Mouse (Mus musculus) left cerebral cortex, postnatal 10 days (tissue): Measurements from ENCODE around the gene Tmed2. TPM values are rescaled to one million over a fixed set of nuclear protein-coding genes. Genes with fewer than 3 reads are reported as not detected.
"Not testable (repeated sequence)": the region's sequence is repeated elsewhere in the genome, so short reads cannot be mapped to it uniquely, and the experiment has no call there.

ENCODE experiments used
- DNase-seq, 2 experiments: peaks; one replicate each; pipeline ENCODE4 v3.0.0; 2021 to 2022; ENCODE audit warnings: low spot score in 2 of 2, mixed read lengths in 1 of 2; ENCODE audit errors: extremely low spot score in 1 of 2
- intact Hi-C: fragments of 180-260 bp; cut with DNase I; formaldehyde crosslinking; loops from one replicate; pipeline ENCODE4 v1.15.1; 2025
- total RNA-seq, 2 experiments: library from RNA; stranded (reverse); gene quantifications; 2 replicates each; pipeline ENCODE4 v1.2.3; 2021

The Tmed2 gene
- total RNA-seq, 2 experiments from 2014 or later: 102 to 110 TPM

DNA sequence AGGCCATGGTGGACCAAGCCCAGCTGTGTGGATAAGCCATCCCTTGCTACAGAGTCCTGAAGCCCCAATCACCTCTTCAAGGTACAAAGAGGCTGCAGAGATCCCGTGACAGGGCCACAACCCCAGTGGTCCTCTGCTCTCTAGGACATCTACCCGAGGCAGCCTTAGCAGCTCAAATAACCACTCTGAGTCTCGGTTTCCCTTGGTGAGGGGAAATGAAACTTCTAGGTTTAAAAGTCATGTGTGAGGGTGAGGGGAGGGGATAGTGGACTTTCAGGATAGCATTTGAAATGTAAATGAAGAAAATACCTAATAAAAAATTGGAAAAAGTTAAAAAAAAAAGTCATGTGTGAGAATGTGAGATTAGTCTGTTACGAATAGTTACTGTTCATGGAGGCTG is 18.9 kb upstream of the Tmed2 start:
- intact Hi-C loops: no loop called here
- no peak for DNase-seq

DNA sequence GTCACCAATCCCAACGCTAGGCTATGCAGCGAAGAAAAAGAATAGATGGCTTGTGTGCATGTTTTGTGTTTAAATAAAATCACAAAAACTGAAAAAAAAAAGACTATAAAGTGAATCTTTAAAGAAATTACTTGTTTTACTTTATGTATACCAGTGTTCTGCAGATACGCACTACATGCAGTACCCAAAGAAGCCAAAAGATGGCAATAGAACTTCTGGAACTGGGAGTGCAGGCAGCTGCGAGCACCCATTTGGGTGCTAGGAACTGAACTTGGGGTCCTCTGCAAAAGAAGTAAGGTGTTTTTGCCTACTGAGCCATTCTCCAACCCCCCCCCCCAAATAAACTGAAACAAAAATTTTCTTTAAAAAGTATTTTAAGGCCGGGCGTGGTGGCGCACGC is 17.5 kb upstream of the Tmed2 start:
- intact Hi-C loops: no loop called here
- DNase-seq: no peak

DNA sequence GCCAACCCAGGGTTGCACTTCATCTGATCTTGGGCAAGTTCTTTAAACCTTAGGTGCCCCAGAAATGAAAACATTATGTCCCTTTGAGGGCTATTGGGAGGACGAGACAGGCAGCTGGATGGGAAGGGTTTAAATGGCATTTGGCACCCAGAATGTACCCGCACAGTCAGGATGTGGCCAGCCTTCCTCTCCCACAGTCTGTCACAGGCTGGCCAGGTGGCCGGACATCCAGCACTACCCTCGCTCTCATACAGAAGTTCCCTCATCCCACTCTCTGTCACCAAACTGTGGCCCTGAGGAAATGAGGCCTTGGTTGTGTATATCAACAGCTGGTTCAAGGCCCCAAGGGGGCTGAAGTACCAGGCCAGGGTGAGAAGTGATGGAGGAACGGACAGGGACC is 15.6 kb upstream of the Tmed2 start:
- no peak for DNase-seq
- intact Hi-C loops: no loop called here

DNA sequence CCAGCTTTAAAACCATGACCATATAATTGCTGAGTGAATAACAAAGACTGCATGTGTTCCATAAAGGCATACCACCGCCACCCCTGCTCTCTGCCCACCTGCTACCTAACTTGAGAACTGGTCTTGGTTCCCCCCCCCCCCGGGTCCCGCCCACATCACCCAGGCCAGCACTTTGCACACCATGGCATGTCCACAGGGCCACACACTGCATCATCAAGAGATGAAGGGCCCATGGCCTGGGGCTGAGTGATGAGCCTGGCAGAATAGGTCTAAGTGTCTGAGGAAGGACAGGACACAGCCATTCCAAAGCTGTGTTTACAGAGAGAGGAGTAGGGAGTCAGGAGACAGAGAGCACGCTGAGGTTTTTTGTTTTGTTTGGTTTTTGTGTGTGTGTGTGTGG is 12.1 kb upstream of the Tmed2 start:
- DNase-seq: no peak
- intact Hi-C loops: no loop called here

DNA sequence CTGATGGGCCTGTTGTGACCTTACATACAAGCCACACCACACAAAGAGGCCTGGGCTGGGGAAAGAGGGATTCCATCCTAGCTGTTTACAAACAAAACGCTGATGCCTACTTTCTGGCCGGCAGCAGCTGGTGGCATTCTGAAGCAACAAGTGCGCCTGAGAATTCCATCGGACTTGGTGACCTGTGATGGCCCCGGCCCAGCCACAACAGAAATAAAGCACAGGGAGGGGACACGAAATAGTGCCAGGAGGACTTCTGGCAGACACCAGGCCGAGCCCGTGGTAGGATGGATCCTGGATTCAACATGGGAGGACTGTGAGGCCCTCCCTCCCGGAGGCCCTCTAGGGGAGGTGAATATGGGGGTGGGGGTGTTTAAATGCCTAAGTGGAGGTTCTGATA is 11.7 kb upstream of the Tmed2 start:
- intact Hi-C loops: no loop called here
- DNase-seq: no peak

DNA sequence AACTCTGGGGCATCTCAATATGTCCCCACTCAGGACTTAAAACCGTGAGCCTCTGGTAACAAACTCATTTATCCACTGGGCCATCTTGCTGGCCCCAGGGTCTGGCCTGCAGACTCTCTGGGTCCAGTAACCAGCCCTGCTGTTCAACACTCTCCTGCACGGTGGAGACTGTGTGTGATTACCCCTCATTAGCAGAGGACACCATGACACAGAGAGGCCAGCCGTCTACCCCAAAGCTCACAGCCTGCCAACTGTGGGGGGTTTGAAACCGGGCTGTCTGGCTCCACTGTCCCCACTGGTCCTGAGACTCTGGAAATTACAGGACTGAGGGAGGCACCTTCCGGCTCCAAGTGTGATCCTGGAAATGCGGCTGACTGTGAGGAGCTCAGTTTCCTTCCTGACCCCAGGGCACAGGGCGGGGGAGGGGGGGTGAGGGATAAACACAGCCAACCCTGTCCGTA is 11.3 kb upstream of the Tmed2 start:
- peak in 1 of 2 experiments; percentile 63 for DNase-seq
- intact Hi-C loops: no loop called here

DNA sequence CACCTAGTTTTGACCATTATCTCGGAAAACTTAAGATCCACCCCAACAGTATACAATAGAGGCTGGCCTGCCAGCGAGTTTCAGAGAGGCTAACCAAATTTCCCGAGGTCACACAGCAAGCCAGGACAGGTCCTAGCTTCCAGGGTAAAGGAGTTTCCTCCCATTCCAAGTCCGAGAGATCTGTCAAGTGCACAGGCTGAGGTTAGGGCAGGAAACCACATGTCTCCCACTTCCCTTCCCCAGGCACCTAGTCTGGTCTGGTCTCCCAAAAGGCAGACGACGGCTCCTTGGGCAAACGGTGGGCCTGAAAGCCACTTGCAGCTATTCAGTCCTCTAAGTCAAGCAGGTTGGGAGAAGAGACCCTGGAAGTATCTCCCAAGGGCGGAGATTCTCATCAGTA is 10.8 kb upstream of the Tmed2 start:
- no peak for DNase-seq
- intact Hi-C loops: loop anchor here (5.0 kb wide), 1 partner anchor 42 kb away; no protein-coding TSS in a partner anchor

DNA sequence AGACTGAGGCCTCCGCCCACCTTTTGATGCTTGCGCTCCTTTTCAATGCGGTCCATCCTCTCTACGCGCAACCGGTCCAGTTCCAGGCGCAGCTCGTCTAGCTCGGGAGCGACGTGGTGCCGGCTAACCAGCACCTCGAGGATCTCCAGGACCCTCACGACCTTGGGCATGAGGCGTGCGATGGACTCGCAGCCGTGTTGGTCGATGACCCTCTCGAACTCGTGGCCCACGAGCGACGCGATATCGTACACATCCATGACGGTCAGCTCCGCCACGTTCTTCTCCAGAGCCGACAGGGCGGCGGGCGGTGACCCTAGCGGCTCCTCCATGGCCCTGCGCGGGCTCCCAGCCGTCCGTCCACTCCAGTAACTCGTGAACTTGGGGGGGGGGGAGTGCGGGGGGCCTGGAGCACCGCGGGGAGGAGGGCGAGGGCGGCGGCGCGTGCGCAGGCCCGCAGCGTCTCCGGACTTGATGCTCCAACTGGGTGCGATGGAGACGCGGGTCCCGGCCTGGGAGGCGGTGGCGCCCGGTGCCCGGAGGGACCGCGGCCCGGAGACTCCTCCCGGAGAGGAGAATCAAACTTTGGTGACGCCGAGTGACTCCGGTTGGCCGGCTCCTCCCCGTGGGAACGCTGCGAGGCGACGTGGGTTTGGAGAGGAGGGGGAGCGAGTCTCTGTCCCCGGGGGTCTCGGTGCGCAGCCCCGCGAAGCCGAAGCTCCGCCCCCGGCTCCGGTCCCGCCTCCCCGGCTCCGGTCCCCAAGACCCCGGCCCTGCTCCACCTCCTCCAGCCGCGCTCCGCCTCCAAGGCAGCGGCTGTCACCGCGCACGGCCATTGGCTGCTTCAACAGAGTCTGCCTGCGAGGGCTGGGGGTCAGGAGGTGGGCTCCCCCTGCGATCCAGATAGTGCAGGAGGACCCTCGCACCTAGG is 9.6 kb upstream of the Tmed2 start, which contains the start of gene Rilpl1:
Gene Rilpl1 (minus strand): TSS at position 737 of the 928 bp plus-strand sequence.
- intact Hi-C loops: loop anchor here (5.0 kb wide), 1 partner anchor 44 kb away; no protein-coding TSS in a partner anchor

DNA sequence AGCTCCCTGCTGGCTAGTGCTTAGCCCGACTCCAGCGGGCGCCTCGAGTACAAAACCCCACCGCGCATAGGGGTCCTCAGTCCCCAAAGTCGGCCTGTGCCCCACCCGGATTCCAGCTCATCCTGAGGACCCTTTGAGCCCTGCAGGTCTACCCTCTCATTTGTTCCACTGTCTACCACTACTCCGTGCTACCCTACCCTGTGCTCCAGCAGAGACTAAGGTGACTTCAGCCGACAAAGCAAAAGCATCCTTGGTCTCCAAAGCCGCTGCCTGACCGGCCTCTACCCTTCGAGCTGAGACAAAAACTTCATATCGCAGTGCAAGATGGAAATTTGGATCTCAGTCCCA is 8.9 kb upstream of the Tmed2 start:
- DNase-seq: no peak
- intact Hi-C loops: loop anchor here (5.0 kb wide), 1 partner anchor 44 kb away; no protein-coding TSS in a partner anchor

More for the DNA sequence above, 9.6 kb upstream of the Tmed2 start, which contains the start of gene Rilpl1:
- DNase-seq: peak; percentile 73 to 94

DNA sequence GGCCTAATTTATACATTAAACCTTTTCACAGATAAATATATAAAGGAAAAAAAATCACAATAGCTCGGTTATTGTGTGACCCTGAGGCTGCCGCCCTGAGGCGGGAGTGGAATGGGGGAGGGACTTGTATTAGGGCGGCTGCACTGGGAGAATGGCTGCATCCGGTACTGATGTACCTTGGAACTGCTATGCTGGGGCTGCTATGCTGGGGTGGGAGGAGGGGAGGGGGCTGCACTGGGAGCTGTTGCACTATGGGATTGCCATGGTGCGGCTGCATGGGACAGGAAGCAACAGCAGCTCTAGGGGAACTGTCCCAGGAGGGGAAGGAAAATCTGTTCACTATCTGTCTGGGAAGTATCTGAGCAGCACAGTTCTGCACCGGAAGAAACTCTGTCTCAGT is 8.0 kb upstream of the Tmed2 start:
- intact Hi-C loops: loop anchor here (5.0 kb wide), 1 partner anchor 45 kb away; no protein-coding TSS in a partner anchor
- peak in 1 of 2 experiments; percentile 45 for DNase-seq

DNA sequence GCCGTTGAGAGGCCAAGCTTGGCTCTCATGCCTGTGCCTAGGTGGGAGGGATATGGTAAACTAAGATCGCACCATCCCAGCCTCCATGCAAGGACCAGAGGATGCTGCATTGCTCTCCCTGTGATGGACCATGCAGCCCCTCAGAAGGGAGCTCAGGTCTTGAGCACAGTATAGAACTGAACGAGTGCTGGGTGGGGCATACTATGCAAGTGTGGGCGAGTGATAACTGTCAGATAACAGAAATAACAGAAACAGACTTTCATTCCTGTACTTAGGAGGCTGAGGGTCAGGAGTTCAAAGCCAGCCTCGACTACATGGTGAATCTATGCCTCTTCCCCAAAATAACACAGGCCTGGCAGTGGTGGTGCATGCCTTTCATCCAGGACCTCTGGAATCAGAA is 5.5 kb upstream of the Tmed2 start:
- intact Hi-C loops: loop anchor here (5.0 kb wide), 1 partner anchor 98 kb away; the partner anchor contains the start of gene Kmt5a

DNA sequence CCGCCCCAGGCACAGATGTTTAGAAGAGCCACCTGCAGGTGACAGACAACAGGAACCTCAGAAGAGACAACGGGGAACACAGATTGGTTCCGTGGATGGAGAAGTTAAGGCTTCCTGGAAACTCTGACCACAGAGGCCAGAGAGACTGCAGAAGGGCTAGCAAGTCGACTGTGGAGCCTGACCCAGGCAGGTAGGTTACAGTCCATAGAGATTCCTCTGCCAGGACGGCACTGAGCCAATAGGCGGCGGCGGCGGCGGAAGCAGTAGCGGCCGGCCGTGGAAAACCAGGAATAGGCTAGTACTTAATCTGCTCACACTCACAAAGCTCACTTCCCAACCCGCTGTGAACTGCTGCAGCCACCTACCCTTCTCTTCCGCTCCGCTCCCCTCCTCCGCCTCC is 3.7 kb upstream of the Tmed2 start:
- intact Hi-C loops: loop anchor here (5.0 kb wide), 1 partner anchor 99 kb away; the partner anchor contains the start of gene Kmt5a
- DNase-seq: peak in 1 of 2 experiments; percentile 68

More for the DNA sequence above, 5.5 kb upstream of the Tmed2 start:
- no peak for DNase-seq

DNA sequence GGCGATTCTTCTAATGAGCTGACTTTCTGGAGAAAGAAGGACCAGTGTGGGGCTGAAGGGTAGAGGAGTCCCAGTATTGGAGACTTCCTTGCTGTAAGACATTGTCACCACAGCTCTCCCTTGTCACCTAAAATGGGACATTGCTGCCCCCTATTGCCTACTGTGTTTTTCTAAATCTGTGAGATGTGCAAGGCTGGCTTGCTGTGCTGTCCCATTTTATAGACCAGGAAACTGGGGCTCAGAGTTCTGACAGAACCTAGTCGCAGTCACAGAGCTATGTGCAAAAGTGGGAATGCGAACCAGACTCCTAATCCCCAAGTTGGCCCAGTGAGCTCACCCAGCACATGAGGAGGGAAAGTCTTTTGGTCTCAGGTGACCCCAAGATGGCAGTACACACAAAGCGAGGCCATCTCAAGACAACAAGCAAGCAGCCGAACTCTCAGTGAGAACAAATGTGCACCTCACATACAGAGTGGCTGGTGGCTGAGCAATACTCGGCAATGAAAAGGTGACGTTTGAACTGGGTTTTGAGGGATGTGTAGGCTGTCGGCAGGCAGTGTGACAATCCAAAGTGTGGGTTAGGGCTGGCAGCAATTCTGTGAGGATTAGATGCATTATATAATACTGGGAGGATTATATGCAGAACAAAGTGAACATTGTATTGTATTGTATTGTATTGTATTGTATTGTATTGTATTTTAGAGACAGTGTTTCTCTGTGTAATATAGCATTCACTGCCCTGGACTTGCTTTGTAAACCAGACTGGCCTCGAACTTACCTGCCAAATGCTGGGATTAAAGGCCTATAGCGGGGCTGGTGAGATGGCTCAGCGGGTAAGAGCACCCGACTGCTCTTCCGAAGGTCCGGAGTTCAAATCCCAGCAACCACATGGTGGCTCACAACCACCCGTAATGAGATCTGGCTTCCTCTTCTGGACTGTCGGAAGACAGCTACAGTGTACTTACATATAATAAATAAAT is 1.4 kb upstream of the Tmed2 start:
- peak; percentile 56 to 66 for DNase-seq

DNA sequence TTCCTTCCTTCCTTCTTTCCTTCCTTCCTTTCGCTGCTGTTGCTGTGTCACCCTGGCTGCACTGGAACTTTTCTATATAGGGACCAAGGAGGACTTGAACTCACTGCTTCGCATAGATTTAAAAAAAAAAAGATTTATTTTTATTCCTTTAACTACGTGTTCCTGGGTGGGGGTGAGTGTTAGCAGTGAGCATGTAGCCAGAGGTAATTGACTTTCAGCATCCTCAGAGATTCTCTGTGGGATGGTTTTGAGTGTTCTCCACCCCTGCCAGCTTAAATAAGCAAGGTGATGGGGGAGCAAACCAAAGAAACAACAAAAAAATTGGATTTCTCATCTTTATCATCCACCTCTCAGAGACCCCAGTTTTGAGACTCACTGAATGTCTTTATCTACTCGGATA is 590 bp upstream of the Tmed2 start:
- no peak for DNase-seq
- intact Hi-C loops: loop anchor here (5.0 kb wide), 1 partner anchor 103 kb away; the partner anchor contains the start of gene Kmt5a

More for the DNA sequence above, 1.4 kb upstream of the Tmed2 start:
- intact Hi-C loops: loop anchor here (5.0 kb wide), 1 partner anchor 102 kb away; the partner anchor contains the start of gene Kmt5a

DNA sequence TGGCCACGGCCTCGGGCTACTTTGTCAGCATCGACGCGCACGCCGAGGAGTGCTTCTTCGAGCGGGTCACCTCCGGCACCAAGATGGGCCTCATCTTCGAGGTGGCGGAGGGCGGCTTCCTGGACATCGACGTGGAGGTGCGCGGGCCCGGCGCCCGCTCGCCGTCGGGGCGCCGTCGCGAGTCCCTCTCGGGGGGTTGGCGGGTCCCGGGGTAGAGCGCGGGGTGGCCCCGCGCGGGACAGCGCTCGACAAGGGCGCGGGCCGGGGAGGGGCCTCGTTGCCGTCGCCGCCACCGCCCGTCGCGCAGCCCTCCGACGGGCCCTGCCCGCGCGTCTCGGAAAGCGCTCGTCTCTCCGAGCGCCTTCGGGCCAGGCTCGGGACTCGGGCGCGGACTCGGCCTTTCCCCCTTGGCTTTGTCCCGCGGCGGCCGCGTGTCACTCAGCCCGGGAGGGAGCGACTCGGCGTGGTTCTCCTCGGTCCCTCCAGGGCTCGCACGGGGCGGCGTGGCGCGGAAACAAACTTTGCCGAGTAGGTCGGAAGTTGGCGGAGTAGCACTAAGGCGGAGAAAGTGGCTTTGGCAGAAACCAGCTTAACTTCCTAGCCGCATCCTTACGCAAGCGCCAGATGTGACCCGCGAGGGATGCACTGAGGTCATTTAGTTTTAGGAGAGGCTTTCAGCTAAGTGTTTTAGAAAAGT is 558 bp downstream of the Tmed2 start:
- peak in 1 of 2 experiments; percentile 84 for DNase-seq
- intact Hi-C loops: no loop called here

DNA sequence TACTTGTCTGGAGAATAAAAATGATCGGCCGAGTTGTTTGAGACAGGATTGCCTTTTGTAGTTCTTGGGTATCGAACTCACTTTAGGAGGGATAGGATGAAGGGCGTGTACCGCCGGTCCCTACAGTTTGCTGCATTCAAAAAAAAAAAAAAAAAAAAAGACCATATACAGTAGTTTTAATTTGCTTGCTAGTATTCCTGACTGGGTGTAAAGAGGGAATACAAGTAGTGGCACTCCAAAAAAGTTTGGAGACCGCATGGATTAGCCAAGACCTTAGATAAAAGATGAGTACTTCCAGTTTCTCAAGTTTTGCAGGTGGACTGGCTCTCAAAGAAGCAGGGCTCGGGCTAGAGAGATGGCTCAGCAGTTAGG is 1.1 kb downstream of the Tmed2 start:
- intact Hi-C loops: no loop called here
- no peak for DNase-seq

DNA sequence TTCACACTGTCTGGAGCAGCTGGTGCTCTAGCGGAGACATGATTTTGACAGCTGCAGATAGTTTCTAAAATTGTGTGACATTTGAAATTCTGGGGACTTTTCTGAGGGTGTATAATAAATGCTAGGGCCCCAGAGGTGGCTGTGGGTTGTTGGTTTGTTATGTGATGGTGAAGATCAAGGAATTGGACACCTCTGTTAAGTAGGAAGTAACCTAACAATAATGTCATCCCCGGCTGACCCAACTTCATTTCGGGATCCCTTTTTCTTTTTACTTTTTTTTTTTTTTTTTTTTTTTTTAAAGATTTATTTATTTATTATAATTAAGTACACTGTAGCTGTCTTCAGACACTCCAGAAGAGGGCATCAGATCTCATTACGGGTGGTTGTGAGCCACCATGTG is 10.2 kb downstream of the Tmed2 start:
- DNase-seq, intact Hi-C loops: not testable (repeated sequence)
